Mouse (Mus musculus) left cerebral cortex, postnatal 4 days (tissue): ENCODE measurements around the gene Irx3. TPM values are rescaled to one million over a fixed set of nuclear protein-coding genes. Genes with fewer than 3 reads are reported as not detected.

ENCODE experiments used
- DNase-seq: peaks from one replicate; pipeline ENCODE4 v3.0.0-alpha.2; 2022
- intact Hi-C: fragments of 180-260 bp; cut with DNase I; formaldehyde crosslinking; loops from one replicate; pipeline ENCODE4 v1.15.1; 2025
- total RNA-seq, 2 experiments: library from RNA; stranded (reverse); gene quantifications; 2 replicates each; pipeline ENCODE4 v1.2.3; 2021

Irx3 gene
- total RNA-seq, 2 experiments from 2014 or later: 0.24 TPM; not detected in 1

DNA sequence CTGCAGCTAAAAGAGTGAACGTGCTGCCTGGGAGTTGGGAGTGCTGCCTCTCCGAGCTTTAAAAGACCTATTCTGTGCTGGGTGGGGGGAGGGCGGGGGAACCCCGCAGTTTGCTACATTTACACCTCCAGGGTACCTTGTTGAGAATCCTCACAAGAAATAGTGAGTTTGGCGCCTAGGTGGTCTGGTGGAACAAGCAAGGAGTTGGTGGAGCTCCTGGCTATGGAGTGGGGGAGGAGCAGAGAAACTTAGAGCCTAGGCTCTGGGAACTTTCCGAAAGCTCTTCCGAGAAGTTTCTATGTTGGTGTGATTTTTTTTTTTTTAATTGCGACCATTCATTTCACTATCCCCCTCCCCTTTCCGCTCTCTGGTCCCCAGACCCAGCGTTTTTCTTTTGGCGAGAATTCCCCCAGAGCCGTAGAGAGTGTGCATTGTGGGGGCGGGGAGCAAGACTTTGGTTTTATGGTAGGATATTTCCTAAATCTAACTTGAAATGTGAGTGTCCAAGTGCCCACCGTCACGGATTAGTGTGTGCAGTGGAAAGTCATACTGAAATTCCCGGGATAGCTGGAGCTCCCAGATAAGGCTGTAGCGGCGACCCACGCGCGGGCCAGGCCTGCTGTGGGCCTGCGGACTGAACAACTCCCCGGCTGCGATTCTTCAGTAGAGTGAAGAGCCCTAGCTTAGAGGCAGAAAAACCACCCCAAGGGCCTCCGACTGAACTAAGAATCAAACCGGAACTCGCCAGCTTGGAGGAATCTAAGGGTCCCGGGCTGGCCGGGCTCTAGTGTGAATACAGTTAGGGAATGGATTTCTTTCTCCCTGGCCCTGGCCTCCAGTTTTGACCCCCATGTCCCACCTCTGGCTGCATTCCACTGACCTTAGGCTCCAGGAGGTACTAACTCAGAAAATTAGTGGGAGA lies 795 bp upstream of the Irx3 start:
- no peak for DNase-seq

DNA sequence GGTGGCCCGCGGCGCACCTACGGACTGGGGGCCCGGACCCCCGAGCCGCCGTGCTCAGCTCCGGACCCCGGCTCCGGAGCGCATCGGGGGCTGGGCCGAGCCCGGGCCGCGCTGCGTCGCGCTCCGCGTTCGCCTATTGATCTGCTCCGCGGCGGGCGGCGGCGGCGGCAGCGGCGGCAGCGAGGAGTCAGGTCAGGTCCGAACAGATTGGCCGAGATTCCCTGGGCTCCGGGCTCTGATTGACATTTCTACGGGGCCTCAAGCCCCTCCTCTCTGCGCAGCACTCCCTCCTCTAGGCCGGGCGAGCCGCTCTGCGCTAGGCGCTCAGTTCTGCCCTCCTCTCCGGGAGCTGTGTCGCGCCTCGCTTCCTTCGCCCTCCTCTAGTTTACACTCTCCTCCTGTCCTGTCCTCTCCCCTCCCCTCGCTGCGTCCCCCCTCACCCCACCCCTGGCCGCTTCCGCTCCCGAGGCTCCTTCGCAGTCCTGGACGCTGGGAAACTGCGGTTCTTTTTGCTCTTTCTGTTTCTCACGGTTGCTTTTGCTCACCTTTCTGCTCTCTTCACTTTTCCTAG lies 541 bp downstream of the Irx3 start:
- peak; percentile 61 for DNase-seq
- intact Hi-C loops: loop anchor here (5.0 to 10.0 kb wide), 2 partner anchors 427 to 556 kb away; partner anchors contain the start of gene Irx5

More for the DNA sequence above, 795 bp upstream of the Irx3 start:
- intact Hi-C loops: loop anchor here (5.0 to 10.0 kb wide), 2 partner anchors 428 to 555 kb away; partner anchors contain the start of gene Irx5

DNA sequence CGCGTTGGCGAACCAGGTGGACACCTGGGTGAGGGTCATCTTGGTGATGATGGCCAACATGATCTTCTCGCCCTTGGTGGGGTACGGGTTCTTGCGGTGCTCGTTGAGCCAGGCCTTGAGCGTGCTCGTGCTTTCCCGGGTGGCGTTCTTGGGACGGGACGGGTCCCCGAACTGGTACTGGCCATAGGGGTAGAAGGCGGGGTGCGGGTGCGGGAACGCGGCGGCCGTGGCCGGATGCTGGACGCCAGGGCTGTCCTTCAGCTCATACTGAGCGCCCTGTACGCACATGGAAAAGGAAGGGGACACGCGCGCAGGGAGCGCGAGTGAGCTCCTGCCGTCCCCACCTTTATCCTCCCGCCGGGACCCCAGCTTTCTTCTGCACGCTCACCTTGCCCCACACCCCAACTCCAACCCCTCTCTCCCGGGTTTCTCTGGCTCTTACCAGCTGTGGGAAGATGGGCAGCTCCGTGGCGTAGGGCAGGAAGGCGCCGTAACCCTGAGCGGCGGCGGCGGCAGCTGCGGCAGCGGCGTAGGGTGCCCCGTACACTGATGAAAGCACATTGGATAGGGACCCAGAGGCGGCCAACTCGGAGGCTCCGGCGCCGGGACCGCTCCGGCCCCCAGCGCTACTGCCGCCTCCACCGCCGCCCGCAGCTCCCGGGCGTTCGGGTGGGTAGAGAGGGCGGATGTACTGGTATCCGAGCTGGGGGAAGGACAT lies 1.2 kb downstream of the Irx3 start:
- DNase-seq: no peak
- intact Hi-C loops: loop anchor here (5.0 to 10.0 kb wide), 2 partner anchors 426 to 557 kb away; partner anchors contain the start of gene Irx5

DNA sequence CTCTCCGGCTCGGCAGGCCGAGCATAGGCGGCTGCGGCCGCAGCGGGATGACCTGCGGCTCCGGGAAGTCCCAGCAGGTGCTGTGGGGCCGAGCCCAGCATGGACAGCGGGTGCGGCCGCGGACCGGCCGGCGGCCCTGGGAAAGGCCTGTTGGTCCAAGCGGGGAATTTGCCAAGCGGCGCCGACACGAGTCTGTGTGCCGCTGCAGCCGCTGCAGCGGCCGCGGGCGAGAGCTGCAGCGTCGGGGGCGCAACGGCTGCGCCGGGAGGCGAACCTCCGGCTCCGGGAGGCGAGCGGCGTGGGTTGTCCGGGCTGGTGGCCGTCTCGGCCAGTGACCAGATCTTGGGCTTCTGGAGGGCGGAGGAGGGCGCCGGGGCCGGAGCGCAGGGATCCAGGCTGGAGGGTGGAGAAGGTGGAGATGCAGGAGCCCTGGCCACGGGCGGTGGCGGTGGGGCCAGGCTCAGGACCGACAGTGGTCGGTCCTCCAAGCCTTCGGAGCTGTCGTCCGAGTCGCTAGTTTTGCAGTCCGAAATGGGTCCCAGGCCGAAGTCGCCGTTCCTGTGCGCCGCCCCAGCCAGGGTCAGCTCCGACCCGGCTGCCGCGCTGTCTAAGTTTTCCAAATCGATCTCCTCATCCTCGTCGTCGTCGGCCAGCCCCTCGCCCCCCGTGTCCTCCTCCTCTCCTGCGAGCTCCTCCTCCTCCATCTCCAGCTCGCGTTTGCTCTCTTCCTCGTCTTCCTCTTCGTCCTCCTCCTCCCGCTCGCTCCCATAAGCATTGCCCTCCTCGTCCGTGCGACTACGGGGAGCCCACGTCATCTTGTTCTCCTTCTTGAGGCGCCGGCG lies 2.0 kb downstream of the Irx3 start:
- no peak for DNase-seq
- intact Hi-C loops: loop anchor here (5.0 to 10.0 kb wide), 3 partner anchors 265 to 557 kb away; partner anchors contain the start of gene Irx5

DNA sequence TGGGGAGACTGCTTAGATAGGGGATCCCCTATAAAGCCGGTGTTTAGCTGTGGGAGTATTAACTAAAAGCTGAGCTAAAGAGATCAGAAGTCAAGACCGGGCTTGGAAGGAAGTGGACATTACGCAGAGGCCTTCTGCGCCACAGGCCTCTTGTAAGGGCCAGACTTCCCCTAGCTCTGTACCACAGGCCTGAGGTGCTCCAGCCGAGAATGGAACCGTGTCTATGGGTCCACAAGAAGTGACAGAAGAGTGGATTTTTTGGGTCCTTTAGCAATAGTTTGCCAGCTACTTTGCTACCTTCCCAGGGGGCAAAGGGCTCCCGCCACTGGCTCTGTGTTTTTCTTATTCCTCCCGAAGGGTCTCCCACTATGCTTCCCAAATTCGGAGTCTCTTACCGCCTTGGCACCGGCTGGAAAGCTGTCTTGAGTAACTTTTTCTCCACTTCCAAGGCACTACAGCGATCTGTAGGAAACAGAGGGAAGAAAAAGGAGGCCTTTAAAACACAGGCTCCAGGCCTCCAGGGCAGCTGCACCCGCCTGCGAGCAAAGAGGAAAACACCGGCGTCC lies 2.8 kb downstream of the Irx3 start:
- intact Hi-C loops: loop anchor here (10.0 kb wide), 1 partner anchor 264 kb away; no protein-coding TSS in a partner anchor

DNA sequence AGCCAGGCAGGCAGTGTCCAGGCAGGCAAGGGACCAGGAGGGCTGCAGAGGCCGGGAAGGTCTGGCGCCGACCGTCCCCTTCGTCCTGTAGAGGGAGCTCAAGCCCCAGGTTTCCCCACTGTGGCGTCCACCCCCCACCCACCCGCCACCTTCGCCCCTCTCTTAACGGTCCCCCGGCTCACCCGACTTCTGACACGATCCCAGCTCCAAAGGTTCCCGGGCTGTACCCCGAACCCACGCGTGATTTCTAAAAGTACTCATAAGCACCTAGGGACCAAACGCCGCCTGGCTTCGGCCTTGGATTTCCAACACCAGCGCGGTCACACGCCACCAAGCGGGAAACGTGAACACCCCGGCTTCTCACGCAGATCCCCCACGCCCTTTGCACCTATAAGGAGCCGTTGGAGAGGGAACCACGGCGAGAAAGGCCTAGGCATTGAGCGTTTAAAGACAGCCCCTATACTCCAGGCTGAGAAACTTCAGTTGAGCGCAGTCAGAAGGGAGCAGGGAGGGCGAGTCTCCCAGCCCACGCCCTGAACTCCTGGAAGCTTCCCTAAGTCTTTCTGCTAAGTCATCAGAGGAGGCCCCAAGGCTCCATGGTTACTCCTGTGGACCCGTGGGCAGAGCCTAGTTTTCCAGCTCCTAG lies 4.1 kb downstream of the Irx3 start:
- DNase-seq: peak; percentile 71
- intact Hi-C loops: loop anchor here (10.0 kb wide), 1 partner anchor 263 kb away; no protein-coding TSS in a partner anchor

More for the DNA sequence above, 2.8 kb downstream of the Irx3 start:
- no peak for DNase-seq

DNA sequence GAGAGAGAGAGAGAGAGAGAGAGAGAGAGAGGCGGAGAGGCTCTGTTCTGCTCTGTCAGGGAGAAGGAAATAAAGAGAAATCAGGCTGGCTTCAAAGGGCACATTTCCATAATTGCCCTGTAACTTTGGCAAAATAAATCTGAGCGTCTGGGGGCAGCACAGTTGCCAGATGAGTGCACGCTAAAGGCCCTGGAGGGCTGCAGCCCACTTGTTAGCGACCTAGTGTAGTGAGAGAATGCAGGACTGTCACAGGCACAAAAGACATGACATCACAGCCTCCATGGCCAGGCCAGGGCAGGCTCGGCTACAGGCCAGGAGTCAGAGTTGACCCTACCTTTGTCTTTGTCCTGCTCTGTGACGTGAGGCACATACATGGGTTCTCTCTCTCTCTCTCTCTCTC lies 8.0 kb downstream of the Irx3 start:
- intact Hi-C loops: loop anchor here (10.0 kb wide), 1 partner anchor 259 kb away; no protein-coding TSS in a partner anchor

DNA sequence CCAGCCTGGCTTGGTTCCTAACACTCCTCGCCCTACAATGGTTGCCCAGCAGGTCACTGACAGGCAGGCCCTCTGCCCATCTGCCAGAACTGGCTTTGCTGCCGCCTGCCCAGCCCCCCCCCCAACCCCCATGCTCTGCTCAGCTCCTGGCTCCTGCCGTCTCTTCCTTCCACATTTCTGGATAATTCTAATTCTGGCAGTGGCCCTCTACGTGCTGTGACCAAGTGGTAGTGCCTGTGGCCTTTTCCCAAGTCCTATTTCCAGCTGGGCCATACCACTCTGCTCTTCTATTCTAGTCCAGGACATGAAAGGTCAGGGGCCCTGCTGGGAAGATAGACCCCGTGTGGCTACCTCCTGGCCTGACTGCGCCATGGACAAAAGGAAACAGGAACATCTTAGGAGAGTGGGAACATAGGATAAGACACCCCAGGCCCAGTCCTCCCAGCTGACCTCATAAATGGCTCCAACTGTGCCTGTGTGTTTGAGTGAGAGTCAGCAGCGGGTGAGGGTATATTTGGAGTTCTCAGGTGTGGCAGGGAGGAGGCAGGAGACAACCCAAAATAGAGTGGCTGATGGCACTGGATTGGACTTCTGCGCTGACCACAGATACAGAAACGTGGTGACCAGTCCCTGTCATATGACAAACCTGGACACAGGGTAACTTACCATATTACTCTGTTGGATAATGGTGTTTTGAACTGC lies 14.5 kb downstream of the Irx3 start:
- intact Hi-C loops: no loop called here
- DNase-seq: peak; percentile 88

More for the DNA sequence above, 8.0 kb downstream of the Irx3 start:
- DNase-seq: peak; percentile 37

DNA sequence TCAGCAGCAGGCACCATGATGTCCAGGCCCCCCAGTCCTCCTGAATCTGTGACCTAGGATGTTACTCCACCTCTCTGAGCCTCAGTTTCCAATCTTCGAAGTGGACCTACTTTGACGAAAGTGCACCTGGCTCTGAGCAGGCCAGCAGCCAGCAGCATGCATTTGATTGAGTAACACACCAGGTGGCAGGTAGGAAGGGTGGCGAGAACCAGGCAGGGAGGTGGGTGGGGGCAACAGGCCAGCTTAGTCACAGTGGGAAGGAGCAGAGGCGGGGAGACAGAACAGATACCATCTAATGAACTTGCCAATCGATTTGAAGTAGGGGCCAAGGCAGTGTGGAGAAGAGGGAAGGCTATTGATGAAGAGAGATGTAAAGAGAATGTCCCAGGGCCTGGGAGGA lies 18.9 kb downstream of the Irx3 start:
- intact Hi-C loops: no loop called here
- no peak for DNase-seq

DNA sequence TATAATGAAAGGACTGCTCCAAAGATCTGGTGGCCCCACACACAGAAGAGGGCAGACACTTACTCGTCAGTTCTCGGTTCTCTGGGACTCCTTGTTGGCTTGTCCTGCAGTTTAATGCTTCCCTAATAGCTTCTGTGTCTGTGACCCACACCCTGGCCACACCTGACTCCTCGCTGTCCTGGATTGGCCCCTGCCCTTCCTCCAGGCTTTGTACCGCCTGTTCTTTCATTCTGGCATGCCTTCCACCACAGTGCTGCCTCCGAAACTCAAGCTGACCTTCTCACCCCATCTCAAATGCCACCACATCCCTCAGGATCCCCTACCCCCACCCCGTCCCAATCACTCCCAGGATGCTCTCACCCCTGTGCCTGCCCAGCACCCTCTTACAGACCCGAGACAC lies 19.7 kb downstream of the Irx3 start:
- no peak for DNase-seq
- intact Hi-C loops: no loop called here

DNA sequence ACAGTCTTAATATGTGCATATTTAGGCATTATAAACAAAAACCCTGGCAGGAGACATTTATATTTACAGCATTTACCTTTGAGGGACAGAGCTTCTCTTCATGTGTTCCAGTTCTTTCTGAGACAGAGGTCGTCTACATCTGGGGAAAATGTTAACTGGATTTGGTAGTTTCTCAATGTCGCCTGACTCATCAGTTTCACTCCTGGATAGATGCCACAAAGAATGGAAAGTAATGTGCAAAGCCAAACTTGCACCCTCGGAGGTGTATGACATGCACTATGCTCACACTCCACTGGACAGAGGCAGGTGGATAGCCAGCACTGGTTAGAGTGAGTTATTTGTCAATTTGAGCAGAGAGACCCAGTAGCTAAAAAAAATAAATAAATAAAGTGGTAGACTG lies 21.2 kb downstream of the Irx3 start:
- intact Hi-C loops: no loop called here
- DNase-seq: no peak

DNA sequence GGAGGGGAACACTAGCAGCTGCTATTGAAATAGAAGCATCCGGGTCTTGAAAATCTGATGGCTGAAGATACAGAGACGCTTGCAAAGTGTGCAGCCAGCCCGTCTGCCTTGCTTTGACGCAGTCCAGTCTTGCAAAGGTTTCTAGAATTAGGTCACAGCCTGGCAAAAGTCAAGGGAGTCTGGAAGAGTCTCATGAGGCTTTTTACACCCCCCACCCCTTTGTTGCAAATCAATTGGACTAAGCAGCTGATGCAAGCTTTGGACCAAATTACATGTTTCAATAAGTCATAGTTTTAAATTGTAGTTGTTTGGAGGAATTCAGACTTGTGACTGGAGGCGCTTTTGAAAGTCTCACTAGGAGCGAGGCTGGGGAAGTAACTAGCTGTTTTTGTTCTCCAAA lies 33.0 kb downstream of the Irx3 start:
- no peak for DNase-seq
- intact Hi-C loops: no loop called here

DNA sequence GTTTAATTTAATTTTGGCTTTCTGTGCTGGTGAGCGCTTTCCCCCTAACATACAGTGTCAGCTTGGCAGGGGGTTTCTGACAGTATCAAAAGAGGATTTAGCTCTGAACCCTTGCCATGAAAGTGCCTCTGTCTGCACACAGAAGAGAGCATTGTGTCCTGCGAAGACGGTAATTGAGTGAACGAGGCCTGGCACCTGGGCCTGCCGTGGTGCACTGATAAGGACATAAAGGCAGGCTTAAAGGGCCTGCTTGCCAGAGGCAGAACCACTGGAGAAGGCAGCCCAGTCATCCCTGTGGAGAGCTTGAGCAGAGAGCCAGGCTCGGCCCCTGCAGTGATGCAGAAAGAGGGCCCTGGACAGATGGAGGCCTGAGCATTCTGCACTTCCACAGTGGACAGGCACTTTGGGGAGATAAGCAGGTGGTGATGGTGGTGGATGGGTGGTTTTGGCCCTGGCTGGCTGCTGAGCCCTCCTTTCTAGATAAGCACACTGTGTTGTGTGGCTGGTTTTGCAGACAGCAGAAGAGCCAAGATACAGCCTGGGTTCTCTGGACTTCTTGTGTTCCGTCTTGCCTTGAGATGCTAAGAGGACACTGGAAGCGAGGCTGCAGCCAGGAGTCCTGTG lies 36.3 kb downstream of the Irx3 start:
- DNase-seq: no peak
- intact Hi-C loops: no loop called here

DNA sequence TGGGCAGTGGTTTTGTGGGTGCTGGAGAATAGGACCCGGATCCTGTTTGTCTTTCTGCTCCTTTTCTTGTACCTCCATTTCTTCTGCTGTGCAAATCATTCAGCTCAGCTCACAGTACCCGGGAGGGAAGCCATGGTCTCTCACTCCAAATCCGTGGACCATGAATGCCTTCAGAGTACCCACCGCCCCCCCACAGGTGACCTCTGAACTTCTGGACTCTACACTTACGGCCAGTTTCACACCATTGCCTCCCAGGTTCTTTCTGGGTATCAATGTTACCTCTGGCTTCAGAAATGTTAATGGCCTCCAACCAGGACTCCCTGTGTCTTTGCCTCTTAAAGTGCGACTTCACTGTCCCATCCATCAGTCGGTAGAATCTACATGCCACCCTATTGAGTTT lies 46.3 kb downstream of the Irx3 start:
- no peak for DNase-seq
- intact Hi-C loops: no loop called here

DNA sequence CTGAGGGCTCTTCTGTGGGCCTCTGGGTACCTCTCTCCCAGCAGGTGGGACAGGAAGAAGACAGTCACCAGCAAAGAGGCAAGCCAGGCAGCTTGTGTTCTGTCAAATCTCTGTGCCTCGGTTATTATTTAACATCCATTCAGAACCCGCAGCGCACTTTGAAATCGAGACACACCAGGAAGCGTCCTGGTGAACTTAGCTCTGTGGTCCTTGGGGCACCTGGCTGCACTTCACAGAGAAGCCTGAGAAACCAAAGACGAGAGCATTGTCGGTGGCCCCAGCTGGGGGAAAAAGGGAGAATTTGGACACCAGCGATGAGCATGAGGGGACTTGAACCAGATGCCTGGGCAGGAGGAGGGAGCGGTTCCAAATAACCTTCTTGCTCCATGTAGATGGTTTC lies 46.8 kb downstream of the Irx3 start:
- intact Hi-C loops: no loop called here

DNA sequence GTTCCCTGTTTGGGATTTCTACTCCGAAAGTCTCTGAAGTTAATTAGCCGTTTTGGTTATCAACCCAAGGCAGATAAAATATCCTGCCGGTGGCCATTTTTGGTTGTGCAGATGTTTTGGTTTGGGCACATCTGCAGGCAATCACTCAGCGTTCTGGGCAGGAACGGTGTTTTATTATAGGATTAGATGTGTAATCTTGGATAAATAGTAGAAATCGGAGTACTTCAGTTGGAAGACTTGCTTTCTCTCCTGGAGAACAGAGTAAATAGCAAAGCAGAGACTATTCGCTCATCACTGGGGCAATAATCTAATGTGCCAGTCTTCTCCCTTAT lies 51.1 kb downstream of the Irx3 start:
- intact Hi-C loops: no loop called here
- no peak for DNase-seq

More for the DNA sequence above, 46.8 kb downstream of the Irx3 start:
- DNase-seq: no peak

DNA sequence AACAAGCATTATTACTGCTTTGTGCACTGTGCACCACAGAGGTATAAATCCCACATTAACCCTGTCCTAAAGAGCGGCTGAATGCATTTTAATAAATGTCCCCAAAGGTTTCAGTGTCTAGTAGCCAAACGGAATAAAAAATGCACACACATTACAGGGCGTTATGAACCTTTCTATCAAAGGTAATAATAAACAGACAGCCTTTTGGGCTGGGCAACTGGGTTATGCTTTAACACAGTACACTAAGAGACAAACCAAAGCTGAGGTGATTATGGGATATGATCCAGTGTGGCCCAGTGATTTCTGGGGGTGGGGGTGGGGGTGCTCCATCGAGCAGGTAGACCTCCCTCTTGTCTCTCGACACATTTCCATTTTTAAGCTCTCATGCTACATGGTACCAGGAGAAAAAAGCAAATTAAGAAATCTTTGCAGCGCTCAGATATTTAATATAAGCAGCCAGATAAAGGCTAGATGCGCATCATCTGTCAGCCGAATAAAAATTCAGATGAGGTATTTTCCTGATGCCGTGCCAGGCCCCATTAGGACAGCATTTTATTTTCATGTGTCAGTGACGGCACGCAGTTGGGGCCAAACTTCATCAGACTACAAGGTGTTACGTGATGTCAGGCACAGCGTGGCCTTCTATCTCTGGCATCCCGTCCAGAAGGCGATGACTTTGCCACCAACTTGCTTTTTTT lies 51.6 kb downstream of the Irx3 start:
- intact Hi-C loops: no loop called here
- no peak for DNase-seq

DNA sequence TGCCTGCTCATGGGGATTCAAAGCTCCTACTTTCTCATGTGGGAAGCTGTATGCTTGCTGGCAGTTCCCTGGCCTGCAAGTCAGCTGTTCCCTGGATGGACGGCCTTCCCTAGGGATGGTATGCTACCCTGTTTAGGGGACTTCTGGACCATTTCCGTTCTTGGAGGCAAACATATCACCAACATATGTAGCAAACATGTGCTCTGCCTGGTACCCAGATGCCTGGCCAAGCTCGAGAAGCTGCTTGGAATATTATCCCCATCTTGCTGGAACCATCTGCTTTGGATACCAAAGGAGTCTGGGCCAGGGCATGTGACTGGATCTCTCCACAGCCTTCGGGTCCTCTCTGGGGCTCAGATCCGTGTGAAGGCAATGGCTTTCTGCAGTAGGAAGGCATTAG lies 52.5 kb downstream of the Irx3 start:
- peak; percentile 18 for DNase-seq
- intact Hi-C loops: no loop called here
